Mouse (Mus musculus) hindbrain, postnatal 0 days (tissue): ENCODE results near the gene Hpgd. TPM values are rescaled to one million over a fixed set of nuclear protein-coding genes. Genes with fewer than 3 reads are reported as not detected.
A peak's percentile ranks its signal among the peaks of the same experiment; 100 is the strongest.
"Not testable (repeated sequence)": the region's sequence is repeated elsewhere in the genome, so short reads cannot be mapped to it uniquely, and the experiment has no call there.

Experiments used
- ATAC-seq: fragments of 200-750 bp; cut with Nextera tagmentation; 2 replicates; pipeline ENCODE4 v1.8.0; 2017; ENCODE audit warnings: mild to moderate bottlenecking, moderate TSS enrichment, moderate library complexity
- DNase-seq: peaks from one replicate; pipeline ENCODE4 v3.0.0-alpha.2; 2015; ENCODE audit warnings: low spot score
- H3K27ac ChIP-seq: fragments of 300-500 bp; sonication (generic); 2 replicates; pipeline ENCODE4 v1.5.1; 2014; ENCODE audit warnings: mild to moderate bottlenecking
- H3K27me3 ChIP-seq: fragments of 300-500 bp; sonication (generic); 2 replicates; pipeline ENCODE4 v1.6.1; 2014; ENCODE audit warnings: low read length, mixed read lengths; ENCODE audit not compliant: insufficient read depth
- H3K36me3 ChIP-seq: fragments of 300-500 bp; sonication (generic); 2 replicates; pipeline ENCODE4 v1.6.1; 2014; ENCODE audit warnings: low read length, mixed read lengths; ENCODE audit not compliant: insufficient read depth
- H3K4me1 ChIP-seq: fragments of 300-500 bp; sonication (generic); 2 replicates; pipeline ENCODE4 v1.6.1; 2014; ENCODE audit warnings: antibody characterized with exemption, low read length, mixed read lengths; ENCODE audit not compliant: insufficient read depth
- H3K4me2 ChIP-seq: fragments of 300-500 bp; sonication (generic); 2 replicates; pipeline ENCODE4 v1.6.1; 2014; ENCODE audit warnings: low read depth, mild to moderate bottlenecking, low read length, moderate library complexity, mixed read lengths
- H3K4me3 ChIP-seq: fragments of 300-500 bp; sonication (generic); 2 replicates; pipeline ENCODE4 v1.5.1; 2014; ENCODE audit warnings: low read length
- H3K9ac ChIP-seq: fragments of 300-500 bp; sonication (generic); replicated peaks from 2 replicates; pipeline ENCODE4 v1.6.1; 2014; ENCODE audit warnings: mild to moderate bottlenecking, low read length, moderate library complexity, mixed read lengths
- H3K9me3 ChIP-seq: fragments of 300-500 bp; sonication (generic); 2 replicates; pipeline ENCODE4 v1.6.1; 2016; ENCODE audit warnings: low read length, mixed read lengths
- CTCF ChIP-seq: IDR thresholded peaks from 2 replicates; pipeline ENCODE4 v1.5.1; 2016; ENCODE audit warnings: antibody characterized with exemption, control low read depth, low read depth
- WGBS: fragments of 180-500 bp; shearing (Covaris S2); extraction: QIAGEN DNeasy Blood & Tissue Kit; methylation state at CpG from one replicate; pipeline ENCODE4 v1.1.7; 2014; 5-methylcytosine and 5-hydroxymethylcytosine counted together
- polyA plus RNA-seq: library from polyadenylated mRNA; unstranded; fragments of >200 nt; fragmentation: Nextera tagmentation; extraction: Ambion mirVana; gene quantifications from 2 replicates; pipeline ENCODE4 v1.2.1, GENCODE M21; 2015
- total RNA-seq: library from RNA; depleted of rRNA; stranded (reverse); fragments of >200 nt; gene quantifications from 2 replicates; pipeline ENCODE4 v1.2.3, GENCODE M21; 2014; rRNA removed

Hpgd gene
- 3.2 and 3.9 TPM in 2 replicates for total RNA-seq
- 4.9 and 6.1 TPM in 2 replicates for polyA plus RNA-seq

GRCm38 (mm10) chr8:56294373-56294877, at the start of gene Hpgd:
Gene Hpgd, plus strand, starts transcription at chr8:56294585.
- Histone ChIP-seq H3K4me2 (peak within 1 kb of the TSS; percentile 96), H3K4me1 (peaks cover 4% of the 10 kb centered on the region; the same call in 1 of the 2 replicates), H3K27me3 (no peaks in the 10 kb centered on the region), H3K27ac (no peak within 1 kb of the TSS), H3K9me3 (no peaks in the 10 kb centered on the region), H3K4me3 (peak within 1 kb of the TSS; percentile 62), H3K36me3 (no peaks in the 10 kb centered on the region), H3K9ac (peak within 1 kb of the TSS; percentile 47; the same call in 1 of the 2 replicates)
- TF ChIP-seq CTCF: no peak
- ATAC-seq (peak; percentile 82), DNase-seq (peak; percentile 73)
- WGBS: 0% methylated on average over 33 of the region's 33 CpGs

GRCm38 (mm10) chr8:56251728-56252127, 42.7 kb upstream of the Hpgd start:
- 69% methylated on average over 3 of the region's 3 CpGs for WGBS
- not testable (repeated sequence) for DNase-seq, ATAC-seq, H3K9me3 ChIP-seq, H3K4me1 ChIP-seq, H3K27me3 ChIP-seq, H3K9ac ChIP-seq, H3K4me3 ChIP-seq, H3K36me3 ChIP-seq, H3K4me2 ChIP-seq, H3K27ac ChIP-seq

- no peaks in the 10 kb centered on the region for H3K27me3 ChIP-seq
These were observed 42.1 kb upstream of the Hpgd start for GRCm38 (mm10) chr8:56252314-56252713.

GRCm38 (mm10) chr8:56261190-56261589, 33.2 kb upstream of the Hpgd start:
- H3K4me2 ChIP-seq: no peak overlapping the region
- H3K27ac ChIP-seq: no peak overlapping the region
- H3K4me3 ChIP-seq: no peak overlapping the region
- DNase-seq: no peak
- H3K9ac ChIP-seq: no peak overlapping the region
- no peaks in the 10 kb centered on the region for H3K4me1 ChIP-seq
- WGBS: 82% methylated on average over 1 of the region's 1 CpGs
- no peak for ATAC-seq
- H3K27me3 ChIP-seq: no peaks in the 10 kb centered on the region
- H3K9me3 ChIP-seq: no peaks in the 10 kb centered on the region
- H3K36me3 ChIP-seq: no peaks in the 10 kb centered on the region
- no peak for TF ChIP-seq CTCF

More at GRCm38 (mm10) chr8:56252314-56252713, 42.1 kb upstream of the Hpgd start:
- ATAC-seq: no peak
- H3K4me1 ChIP-seq: no peaks in the 10 kb centered on the region
- H3K9me3 ChIP-seq: no peaks in the 10 kb centered on the region
- no peak for DNase-seq
- no peak overlapping the region for H3K4me2 ChIP-seq
- no peaks in the 10 kb centered on the region for H3K36me3 ChIP-seq
- no peak overlapping the region for H3K27ac ChIP-seq
- no peak overlapping the region for H3K9ac ChIP-seq
- 42% methylated on average over 1 of the region's 1 CpGs for WGBS
- no peak overlapping the region for H3K4me3 ChIP-seq
- no peak for TF ChIP-seq CTCF

GRCm38 (mm10) chr8:56269687-56270663, 24.4 kb upstream of the Hpgd start:
- H3K4me2 ChIP-seq: no peak overlapping the region
- DNase-seq: no peak
- no peaks in the 10 kb centered on the region for H3K27me3 ChIP-seq
- no peaks in the 10 kb centered on the region for H3K9me3 ChIP-seq
- H3K4me3 ChIP-seq: no peak overlapping the region
- no peak overlapping the region for H3K27ac ChIP-seq
- H3K36me3 ChIP-seq: no peaks in the 10 kb centered on the region
- TF ChIP-seq CTCF: no peak
- H3K4me1 ChIP-seq: no peaks in the 10 kb centered on the region
- H3K9ac ChIP-seq: no peak overlapping the region
- 82% methylated on average over 10 of the region's 10 CpGs for WGBS
- ATAC-seq: no peak

- Histone ChIP-seq H3K4me3 (no peak overlapping the region), H3K9ac (no peak overlapping the region), H3K27ac (no peak overlapping the region), H3K36me3 (no peaks in the 10 kb centered on the region), H3K4me1 (no peaks in the 10 kb centered on the region), H3K4me2 (no peak overlapping the region), H3K9me3 (no peaks in the 10 kb centered on the region), H3K27me3 (no peaks in the 10 kb centered on the region)
- TF ChIP-seq CTCF: no peak
- DNase-seq (no peak), ATAC-seq (no peak)
- 83% methylated on average over 1 of the region's 1 CpGs for WGBS
These were observed 21.5 kb upstream of the Hpgd start for GRCm38 (mm10) chr8:56272934-56273333.

GRCm38 (mm10) chr8:56275316-56275715, 19.1 kb upstream of the Hpgd start:
- Histone ChIP-seq H3K9ac (no peak overlapping the region), H3K4me3 (no peak overlapping the region), H3K9me3 (no peaks in the 10 kb centered on the region), H3K4me1 (no peaks in the 10 kb centered on the region), H3K4me2 (no peak overlapping the region), H3K27ac (no peak overlapping the region), H3K36me3 (no peaks in the 10 kb centered on the region), H3K27me3 (no peaks in the 10 kb centered on the region)
- ATAC-seq (no peak), DNase-seq (no peak)
- TF ChIP-seq CTCF: no peak
